Mouse (Mus musculus) ES-E14 (cell line): ENCODE measurements at regions not wholly inside any gene's neighbourhood (a gene's known extent, or its start where the extent isn't known, plus 50 kb on each side); places are given as distances from the start of the nearest gene placed in this dataset.

Source experiments
- DNase-seq: peaks from one replicate; pipeline ENCODE4 v3.0.0-alpha.2; 2013; ENCODE audit warnings: low read depth, low spot score
- H3K27ac ChIP-seq: 2 replicates; pipeline ENCODE4 v1.5.1; 2012; ENCODE audit warnings: low read depth, mild to moderate bottlenecking, low read length, moderate library complexity, mixed read lengths; ENCODE audit not compliant: poor library complexity, insufficient read depth, severe bottlenecking
- H3K36me3 ChIP-seq: 2 replicates; pipeline ENCODE4 v1.6.1; 2012; ENCODE audit warnings: mild to moderate bottlenecking, low read length, moderate library complexity, mixed read lengths; ENCODE audit not compliant: control insufficient read depth, poor library complexity, insufficient read depth, severe bottlenecking
- H3K4me1 ChIP-seq, 2 experiments: fragments of 150-350 bp in 1 of 2; sonication (generic) in 1 of 2; 2 replicates each; pipeline ENCODE4 v1.6.1; 2012; ENCODE audit warnings: low read length in 2 of 2, mild to moderate bottlenecking in 1 of 2, mixed read lengths in 1 of 2; ENCODE audit not compliant: control insufficient read depth in 2 of 2, insufficient read depth in 2 of 2, poor library complexity in 1 of 2
- H3K4me3 ChIP-seq, 2 experiments: fragments of 150-350 bp in 1 of 2; sonication (generic) in 1 of 2; 2 replicates each; pipeline ENCODE4 v1.5.1; 2012; ENCODE audit warnings: low read length in 2 of 2, low read depth in 1 of 2, mild to moderate bottlenecking in 1 of 2, mixed read lengths in 1 of 2; ENCODE audit not compliant: insufficient read depth in 1 of 2, poor library complexity in 1 of 2, severe bottlenecking in 1 of 2
- H3K9ac ChIP-seq: 2 replicates; pipeline ENCODE4 v1.6.1; 2012; ENCODE audit warnings: low read depth, mild to moderate bottlenecking, low read length, mixed read lengths; ENCODE audit not compliant: poor library complexity, insufficient read depth, severe bottlenecking
- H3K9me3 ChIP-seq: fragments of 150-350 bp; sonication (generic); 2 replicates; pipeline ENCODE4 v1.6.1; 2012; ENCODE audit warnings: low read depth, mild to moderate bottlenecking, low read length; ENCODE audit not compliant: control insufficient read depth, insufficient read depth
- CHD2 ChIP-seq: IDR thresholded peaks from 2 replicates; pipeline ENCODE4 v1.6.1; 2014; ENCODE audit warnings: mild to moderate bottlenecking, low read depth, low read length, inconsistent platforms
- HCFC1 ChIP-seq: IDR thresholded peaks from 2 replicates; pipeline ENCODE4 v1.6.1; 2012; ENCODE audit warnings: low read length, inconsistent platforms, borderline replicate concordance; ENCODE audit not compliant: insufficient read depth
- MAFK ChIP-seq: IDR thresholded peaks from 2 replicates; pipeline ENCODE4 v1.6.1; 2014; ENCODE audit warnings: mild to moderate bottlenecking, low read depth, low read length, inconsistent platforms; ENCODE audit not compliant: insufficient read depth
- ZC3H11A ChIP-seq: IDR thresholded peaks from 2 replicates; pipeline ENCODE4 v1.6.1; 2012; ENCODE audit warnings: low read depth, mild to moderate bottlenecking, inconsistent platforms, low read length, borderline replicate concordance
- ZNF384 ChIP-seq: IDR thresholded peaks from 2 replicates; pipeline ENCODE4 v1.6.1; 2012; ENCODE audit warnings: low read depth, low read length, inconsistent platforms
- in situ Hi-C, 2 experiments: fragments of 600-800 bp; cut with MboI; formaldehyde crosslinking; loops; one replicate each; pipeline ENCODE4 v1.15.1; 2025; ENCODE audit warnings: low sequenced_read_pairs in 2 of 2, inconsistent platforms in 1 of 2; ENCODE audit not compliant: unreplicated experiment in 2 of 2

- H3K36me3 ChIP-seq = no peaks in the 10 kb centered on the region
Measured at GRCm38 (mm10) chr4:124443613-124444108, 166.9 kb downstream of the 3100002H09Rik start.

GRCm38 (mm10) chr4:124443130-124443503 is 167.5 kb downstream of the 3100002H09Rik start:
- H3K9me3 ChIP-seq = no peaks in the 10 kb centered on the region
- H3K36me3 ChIP-seq = no peaks in the 10 kb centered on the region
- no peak for DNase-seq
- in situ Hi-C loops = no loop called here
- H3K9ac ChIP-seq = no peak overlapping the region
- no peak overlapping the region for H3K4me3 ChIP-seq
- H3K27ac ChIP-seq = no peak overlapping the region
- TF ChIP-seq CHD2 = no peak
- TF ChIP-seq MAFK = no peak
- TF ChIP-seq ZC3H11A = no peak
- TF ChIP-seq HCFC1 = no peak
- TF ChIP-seq ZNF384 = no peak
- H3K4me1 ChIP-seq = peaks cover 0 to 21% of the 10 kb centered on the region in 2 experiments; a peak in 2 of 4 replicates

More at GRCm38 (mm10) chr4:124443613-124444108, 166.9 kb downstream of the 3100002H09Rik start:
- TF ChIP-seq CHD2 (no peak), ZC3H11A (no peak), ZNF384 (no peak), MAFK (no peak), HCFC1 (no peak)
- Histone ChIP-seq H3K9ac (no peak overlapping the region), H3K27ac (peak overlapping the region; percentile 37; the same call in 1 of the 2 replicates), H3K9me3 (no peaks in the 10 kb centered on the region), H3K4me1 (peaks cover 0 to 21% of the 10 kb centered on the region in 2 experiments; a peak in 2 of 4 replicates), H3K4me3 (no peak overlapping the region)
- DNase-seq = no peak
- in situ Hi-C loops = no loop called here

GRCm38 (mm10) chr4:124442491-124443129 is 168.0 kb downstream of the 3100002H09Rik start:
- Histone ChIP-seq H3K4me1 (peaks cover 0 to 21% of the 10 kb centered on the region in 2 experiments; a peak in 2 of 4 replicates), H3K9ac (no peak overlapping the region), H3K9me3 (no peaks in the 10 kb centered on the region), H3K27ac (no peak overlapping the region), H3K36me3 (no peaks in the 10 kb centered on the region), H3K4me3 (no peak overlapping the region)
- TF ChIP-seq CHD2 = no peak
- TF ChIP-seq MAFK = no peak
- no peak for TF ChIP-seq ZC3H11A
- no peak for TF ChIP-seq HCFC1
- TF ChIP-seq ZNF384 = no peak
- no peak for DNase-seq
- in situ Hi-C loops = no loop called here

GRCm38 (mm10) chr4:124441737-124442487 is 168.7 kb downstream of the 3100002H09Rik start:
- H3K9ac ChIP-seq = no peak overlapping the region
- no peaks in the 10 kb centered on the region for H3K36me3 ChIP-seq
- TF ChIP-seq CHD2 = no peak
- TF ChIP-seq ZC3H11A = no peak
- TF ChIP-seq MAFK = no peak
- no peak for TF ChIP-seq ZNF384
- TF ChIP-seq HCFC1 = no peak
- H3K9me3 ChIP-seq = no peaks in the 10 kb centered on the region
- in situ Hi-C loops = no loop called here
- no peak for DNase-seq
- peaks cover 0 to 21% of the 10 kb centered on the region in 2 experiments; a peak in 2 of 4 replicates for H3K4me1 ChIP-seq
- H3K4me3 ChIP-seq = no peak overlapping the region
- H3K27ac ChIP-seq = no peak overlapping the region
